Mouse (Mus musculus): ENCODE data around the gene Rgs3.

DNA sequence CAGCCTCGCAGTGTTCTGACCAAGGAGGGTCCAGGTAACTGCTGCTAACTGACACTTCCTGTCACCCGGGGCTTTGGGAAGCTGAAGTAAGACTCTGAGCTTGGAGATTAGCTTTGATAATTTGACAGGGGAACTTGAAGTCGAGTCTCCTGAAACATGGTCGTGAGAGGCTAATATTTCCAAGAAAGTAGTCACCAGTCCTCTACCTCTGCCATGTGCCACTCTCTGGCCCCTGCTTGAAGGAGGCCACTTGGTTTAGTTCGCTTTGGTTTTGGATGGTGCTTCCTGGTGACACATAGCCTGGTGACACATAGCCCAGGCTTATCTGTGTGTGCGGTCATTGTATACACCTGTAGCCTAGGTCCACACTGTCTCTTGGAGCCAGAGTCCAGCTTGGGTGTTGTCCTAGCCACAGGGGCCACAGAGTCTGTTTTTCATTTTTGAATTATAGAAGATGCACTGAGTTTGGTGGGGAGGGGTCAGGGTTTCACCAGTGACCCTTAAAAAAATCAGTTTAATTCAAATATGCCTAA, at the start of gene Rgs3:
- no peak for TF ChIP-seq CTCF (IDR thresholded peaks at IDR 0.05; ENCODE audit: borderline replicate concordance, extremely low read depth, insufficient read depth, insufficient read length)
- TF ChIP-seq POLR2A (IDR thresholded peaks at IDR 0.05; ENCODE audit: borderline replicate concordance, extremely low read depth, insufficient read depth, insufficient read length, poor library complexity, severe bottlenecking): no peak

Data from brain, embryonic 14.5 days (tissue).